Mouse (Mus musculus) cerebellum, postnatal 10 days (tissue): Measurements from ENCODE around the gene Nucb1.
A peak's percentile ranks its signal among the peaks of the same experiment; 100 is the strongest.
"Not testable (repeated sequence)": the region's sequence is repeated elsewhere in the genome, so short reads cannot be mapped to it uniquely, and the experiment has no call there.

Experiments
- DNase-seq, 2 experiments: peaks; one replicate each; pipeline ENCODE4 v3.0.0; 2021; ENCODE audit warnings: mixed read lengths in 2 of 2

Nucb1 gene

DNA sequence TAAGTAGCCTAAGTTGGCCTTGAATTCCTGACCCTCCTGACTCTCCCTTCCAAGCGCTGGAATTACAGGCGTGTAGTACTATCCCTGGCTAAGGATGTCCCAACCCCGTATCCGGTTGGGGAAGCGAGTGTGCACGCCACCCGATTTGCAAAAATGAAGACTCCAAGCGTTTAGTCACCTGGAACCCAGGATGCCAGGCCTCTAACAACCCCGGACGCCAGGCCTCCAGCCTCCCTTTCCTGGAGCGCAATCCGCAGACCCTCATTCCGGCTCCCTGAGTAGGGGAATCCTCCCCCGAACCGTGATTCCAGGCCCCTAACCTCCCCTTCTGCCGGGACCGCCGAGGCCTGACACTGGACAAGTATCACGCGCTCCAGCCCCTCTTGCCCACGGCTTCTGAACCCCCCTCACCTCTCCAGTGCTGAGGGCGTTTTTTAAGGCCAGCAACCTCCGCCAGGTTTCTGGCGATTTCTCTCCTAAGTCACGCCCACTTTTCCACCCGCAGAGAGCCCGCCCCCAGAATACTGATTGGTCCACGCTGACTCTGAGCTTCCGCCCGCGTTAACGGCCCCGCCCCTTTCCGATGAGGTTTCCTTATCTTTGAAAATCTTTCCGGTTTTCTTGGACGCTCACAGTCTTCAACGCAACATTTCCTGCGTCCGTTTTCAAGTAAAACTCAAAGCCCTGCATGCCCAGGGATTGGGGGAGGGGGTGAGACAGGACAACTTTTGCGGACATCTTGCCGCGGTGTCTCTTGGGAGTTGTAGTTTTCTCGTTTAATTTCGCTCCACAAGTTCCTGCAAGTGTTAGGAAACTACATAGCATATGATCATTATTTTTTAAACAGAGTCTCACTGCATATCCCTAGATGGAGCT lies at the start of gene Nucb1:
TSS of gene Nucb1 (minus strand) at position 495 of the 876 bp plus-strand sequence.
- peak; percentile 97 for DNase-seq

DNA sequence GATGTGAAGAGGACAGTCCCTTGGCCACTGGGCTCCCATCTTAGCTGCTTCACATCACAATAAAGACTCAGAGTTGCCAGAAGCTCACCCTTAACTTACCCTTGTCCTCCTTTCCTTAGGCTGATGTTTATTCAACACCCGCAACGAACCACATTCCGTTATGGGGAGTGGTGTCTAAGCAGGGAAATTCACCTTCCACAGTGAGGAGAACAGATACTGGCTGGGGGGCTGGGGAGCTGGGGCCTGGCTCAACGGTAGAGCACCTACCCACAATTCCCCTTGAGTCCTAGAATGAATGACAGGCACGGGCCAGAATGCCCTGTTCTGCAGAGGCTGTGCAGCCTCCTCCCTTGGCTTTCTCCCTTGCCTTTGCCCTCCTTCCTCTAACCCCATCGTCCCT lies 48.7 kb upstream of the Nucb1 start:
- no peak for DNase-seq

DNA sequence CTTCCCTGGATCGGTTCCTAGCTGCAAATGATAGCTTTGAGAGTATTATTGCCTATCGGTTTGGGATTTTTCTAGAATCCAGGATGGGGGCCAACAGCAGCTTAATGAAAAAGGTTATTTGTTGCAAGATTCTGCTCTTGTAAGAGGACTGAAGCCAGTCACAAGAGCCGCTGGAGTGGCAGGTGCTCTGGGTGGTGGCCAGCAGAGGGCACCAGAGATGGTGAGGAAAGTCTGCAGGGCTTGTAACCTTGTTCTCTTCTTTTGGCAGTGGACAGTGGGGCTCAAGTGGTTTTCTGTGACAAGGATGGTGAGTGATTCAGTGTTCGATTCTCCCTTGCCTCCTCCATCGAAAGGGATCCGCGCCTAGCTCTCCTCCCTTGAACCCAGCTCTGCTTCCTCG lies 45.6 kb upstream of the Nucb1 start:
- peak; percentile 91 to 93 for DNase-seq

GRCm38 (mm10) chr7:45554744-45555143 lies 44.5 kb upstream of the Nucb1 start, which contains the start of gene Hsd17b14:
TSS of gene Hsd17b14 (plus strand) at chr7:45554893.
- no peak for DNase-seq

DNA sequence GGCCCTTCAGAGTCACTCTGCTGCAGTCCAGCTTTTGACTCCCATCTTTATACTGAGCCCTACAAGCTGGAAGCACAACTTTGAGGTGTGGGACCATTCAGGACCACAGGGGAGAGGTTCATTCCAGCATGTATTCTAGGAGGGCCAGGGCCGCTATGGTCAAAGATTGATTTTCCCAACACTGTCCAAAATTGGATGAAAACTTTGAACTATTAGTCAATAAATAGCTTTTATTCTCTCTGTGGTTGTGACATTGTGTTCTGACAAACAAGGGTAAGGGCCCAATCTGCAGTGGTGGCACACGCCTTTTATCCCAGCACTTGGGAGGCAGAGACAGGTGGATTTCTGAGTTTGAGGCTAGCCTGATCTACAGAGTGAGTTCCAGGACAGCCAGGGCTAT lies 43.8 kb upstream of the Nucb1 start:
- DNase-seq: no peak

GRCm38 (mm10) chr7:45553519-45553918 lies 43.3 kb upstream of the Nucb1 start:
- no peak for DNase-seq

DNA sequence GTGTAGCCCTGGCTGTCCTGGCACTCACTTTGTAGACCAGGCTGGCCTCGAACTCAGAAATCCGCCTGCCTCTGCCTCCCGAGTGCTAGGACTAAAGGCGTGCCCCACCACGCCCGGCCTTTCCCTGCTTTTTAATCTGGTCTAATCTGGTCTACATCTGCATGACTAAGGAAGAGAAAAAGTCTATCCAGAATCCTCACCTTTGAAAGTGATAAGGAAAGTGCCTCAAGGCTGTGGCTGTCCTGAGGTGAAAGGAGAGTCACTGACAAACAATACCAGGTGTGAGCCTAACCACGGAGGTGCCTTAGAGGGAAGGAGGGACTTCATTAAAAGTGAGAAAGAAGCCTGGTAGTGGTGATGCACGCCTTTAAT lies 41.3 kb upstream of the Nucb1 start:
- DNase-seq: no peak

GRCm38 (mm10) chr7:45550821-45551511 lies 40.8 kb upstream of the Nucb1 start:
- DNase-seq: no peak

DNA sequence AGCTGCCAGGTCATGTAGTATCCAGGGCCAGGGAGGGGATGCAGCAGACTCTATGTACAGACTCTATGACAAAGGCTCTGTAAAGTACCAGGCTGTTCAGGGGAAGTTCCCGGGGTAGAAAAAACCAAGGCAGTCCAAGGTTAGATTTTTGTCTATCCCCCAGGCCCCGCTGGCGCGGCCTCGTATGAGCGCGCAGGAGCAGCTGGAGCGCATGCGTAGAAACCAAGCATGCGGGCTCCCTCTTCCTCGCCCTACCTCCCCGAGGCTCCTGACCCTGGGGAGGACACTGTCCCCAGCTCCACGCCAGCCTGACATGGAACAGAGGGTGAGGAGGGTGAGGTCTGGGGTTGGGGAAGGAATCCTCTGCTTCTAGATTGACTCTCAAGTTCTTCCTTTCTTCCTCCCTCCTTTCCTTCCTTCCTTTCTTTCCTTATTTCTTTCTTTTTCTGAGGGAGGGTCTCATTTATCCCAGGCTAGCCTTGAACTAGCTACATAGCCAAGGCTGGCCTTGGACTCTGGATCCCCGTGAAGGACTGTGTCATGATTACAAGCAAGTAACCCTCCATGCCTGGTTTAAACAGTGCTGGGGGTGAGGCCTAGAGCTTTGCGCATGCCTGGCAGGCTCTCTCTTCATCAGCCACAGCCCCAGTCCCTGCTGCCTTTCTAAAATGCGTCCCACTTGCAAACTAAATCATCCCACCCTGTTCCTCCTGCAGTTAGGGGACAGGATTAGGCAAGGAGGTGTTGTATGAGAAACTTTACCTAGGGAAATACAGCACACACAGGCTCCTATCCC lies 39.6 kb upstream of the Nucb1 start:
- no peak for DNase-seq

DNA sequence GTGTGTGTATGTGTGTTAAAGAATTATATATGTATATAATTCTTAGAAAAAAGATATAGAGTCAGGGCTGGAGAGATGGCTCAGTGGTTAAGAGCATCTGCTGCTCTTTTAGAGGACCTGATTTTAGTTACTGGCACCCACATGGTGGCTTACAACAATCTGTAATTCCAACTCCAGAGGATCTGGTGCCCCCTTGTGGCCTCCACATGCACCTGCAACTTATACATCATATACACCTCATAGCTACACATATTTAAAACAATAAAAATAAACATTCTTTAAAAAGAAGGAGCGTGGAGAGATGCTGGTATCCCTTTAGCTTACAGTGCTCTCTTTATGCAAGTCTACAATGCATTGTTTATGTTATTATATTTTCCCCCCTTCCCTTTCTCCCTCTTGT lies 34.3 kb upstream of the Nucb1 start:
- DNase-seq: no peak

GRCm38 (mm10) chr7:45540213-45540612 lies 30.0 kb upstream of the Nucb1 start:
- DNase-seq: peak in 1 of 2 experiments; percentile 40

DNA sequence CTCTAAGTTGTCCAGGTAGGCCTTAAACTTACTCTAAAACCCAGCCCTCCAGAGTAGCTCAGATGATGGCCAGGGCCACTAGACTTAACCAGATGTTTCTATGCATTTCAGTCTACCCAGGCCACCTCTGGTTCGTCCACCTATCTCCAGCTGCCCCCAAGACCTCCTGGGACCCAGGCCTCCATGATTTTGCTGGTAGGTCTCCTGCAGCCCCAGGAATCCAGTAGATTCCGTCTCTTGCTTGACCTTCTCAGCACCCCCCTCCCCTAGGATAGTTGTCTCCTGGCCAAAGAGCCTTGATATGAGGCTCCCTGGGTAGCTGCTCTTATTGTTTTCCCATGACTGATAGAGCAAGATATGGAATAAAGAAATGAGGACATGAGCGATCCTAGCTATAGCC lies 28.9 kb upstream of the Nucb1 start:
- DNase-seq: peak in 1 of 2 experiments; percentile 19

- DNase-seq: peak; percentile 81
Observed at GRCm38 (mm10) chr7:45538163-45539041, 28.2 kb upstream of the Nucb1 start.

DNA sequence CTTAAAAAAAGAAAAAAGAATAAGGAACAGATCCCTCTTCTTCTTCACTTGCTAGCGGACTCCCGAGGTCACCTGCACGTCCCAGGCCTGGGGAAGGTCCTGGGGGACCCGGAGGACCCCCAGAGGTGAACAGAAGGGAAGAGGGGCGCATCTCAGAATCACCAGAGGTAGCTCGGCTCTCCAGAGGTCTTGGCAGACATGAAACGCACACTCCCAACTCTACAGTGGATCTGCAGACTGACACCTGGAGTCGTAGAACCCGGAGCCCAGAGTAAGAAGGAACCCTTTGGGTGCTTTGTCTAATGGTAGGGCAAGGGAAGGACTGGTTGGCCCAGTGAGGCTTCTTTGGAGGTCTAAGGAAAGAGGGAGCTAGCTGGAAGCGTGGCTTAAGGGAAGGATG lies 27.4 kb upstream of the Nucb1 start:
- no peak for DNase-seq

GRCm38 (mm10) chr7:45535676-45536075 lies 25.5 kb upstream of the Nucb1 start:
- DNase-seq: no peak

DNA sequence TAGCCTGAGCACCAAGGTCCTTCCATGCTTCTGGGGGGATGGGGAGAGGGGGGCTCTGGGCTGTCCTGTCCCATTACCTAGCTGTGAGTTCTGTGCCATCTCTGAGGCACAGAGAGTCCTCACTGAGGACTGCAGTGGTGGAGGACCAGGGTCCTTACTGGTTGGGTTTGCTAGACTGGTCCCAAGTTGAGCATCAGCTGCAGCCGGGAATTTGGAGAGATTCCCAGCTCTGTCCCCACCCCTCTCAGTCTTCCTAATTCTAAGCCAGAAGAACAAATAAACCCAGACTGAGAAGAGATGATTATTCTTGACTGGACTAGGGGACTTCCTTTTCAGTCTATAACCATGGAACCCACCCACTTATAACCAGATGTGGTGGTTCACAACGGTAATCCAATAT lies 20.4 kb upstream of the Nucb1 start:
- no peak for DNase-seq

- no peak for DNase-seq
Observed at GRCm38 (mm10) chr7:45529461-45529860, 19.3 kb upstream of the Nucb1 start.

GRCm38 (mm10) chr7:45527169-45527568 lies 17.0 kb upstream of the Nucb1 start:
- not testable (repeated sequence) for DNase-seq

DNA sequence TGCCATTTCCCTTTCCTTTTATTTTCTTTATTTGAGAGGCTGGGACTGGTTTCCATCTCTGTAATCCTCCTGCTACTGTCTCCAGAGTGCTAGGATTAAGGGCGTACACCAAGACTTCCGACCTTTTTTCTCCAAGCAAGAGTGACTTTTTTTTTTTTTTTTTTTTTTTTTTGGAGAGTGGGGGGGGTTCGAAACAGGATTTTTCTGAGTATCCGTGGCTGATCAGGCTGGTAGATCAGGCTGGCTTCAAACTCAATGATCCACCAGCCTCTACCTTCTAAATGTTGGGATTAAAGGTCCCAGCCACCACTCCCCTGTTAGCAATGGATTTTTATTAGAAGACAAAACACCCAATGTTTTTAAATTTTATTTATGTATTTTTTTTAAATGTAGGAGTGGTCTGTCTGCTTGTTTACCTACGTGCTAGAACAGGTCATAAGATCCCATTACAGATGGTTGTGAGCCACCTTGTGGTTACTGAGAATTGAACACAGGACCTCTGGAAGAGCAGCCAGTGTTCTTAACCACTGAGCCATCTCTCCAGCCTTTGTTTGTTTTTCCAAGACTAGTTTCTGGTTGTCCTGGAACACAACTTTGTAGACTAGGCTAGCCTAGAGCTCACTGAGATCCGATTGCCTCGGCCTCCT lies 16.4 kb upstream of the Nucb1 start:
- DNase-seq: peak in 1 of 2 experiments; percentile 43

- peak; percentile 97 to 98 for DNase-seq
Observed at GRCm38 (mm10) chr7:45525809-45526473, 15.7 kb upstream of the Nucb1 start, which contains the start of the genes Ppp1r15a and Plekha4. TSS of gene Ppp1r15a (minus strand) at chr7:45526268. TSS of gene Plekha4 (plus strand) at chr7:45526330.
